Mouse (Mus musculus) kidney, embryonic 15.5 days (tissue): Measurements from ENCODE around the gene Rpl22l1. TPM values are rescaled to one million over a fixed set of nuclear protein-coding genes. Genes with fewer than 3 reads are reported as not detected.
"Not testable (repeated sequence)": the region's sequence is repeated elsewhere in the genome, so short reads cannot be mapped to it uniquely, and the experiment has no call there.

Experiments
- ATAC-seq: fragments of 200-750 bp; cut with Nextera tagmentation; replicated peaks from 2 replicates; pipeline ENCODE4 v1.8.0; 2017; ENCODE audit warnings: moderate TSS enrichment; ENCODE audit not compliant: low FRiP score
- H3K27ac ChIP-seq: fragments of 300-500 bp; sonication (generic); 2 replicates; pipeline ENCODE4 v1.5.1; 2015; ENCODE audit warnings: mild to moderate bottlenecking, inconsistent platforms
- H3K27me3 ChIP-seq: fragments of 300-500 bp; sonication (generic); 2 replicates; pipeline ENCODE4 v1.6.1; 2015; ENCODE audit warnings: inconsistent platforms
- H3K36me3 ChIP-seq: fragments of 300-500 bp; sonication (generic); 2 replicates; pipeline ENCODE4 v1.6.1; 2015; ENCODE audit warnings: inconsistent platforms
- H3K4me1 ChIP-seq: fragments of 300-500 bp; sonication (generic); 2 replicates; pipeline ENCODE4 v1.6.1; 2015; ENCODE audit warnings: inconsistent platforms
- H3K4me2 ChIP-seq: fragments of 300-500 bp; sonication (generic); 2 replicates; pipeline ENCODE4 v1.6.1; 2015; ENCODE audit warnings: moderate library complexity, mild to moderate bottlenecking, inconsistent platforms
- H3K4me3 ChIP-seq: fragments of 300-500 bp; sonication (generic); replicated peaks from 2 replicates; pipeline ENCODE4 v1.5.1; 2015; ENCODE audit warnings: mild to moderate bottlenecking, inconsistent platforms
- H3K9ac ChIP-seq: fragments of 300-500 bp; sonication (generic); 2 replicates; pipeline ENCODE4 v1.6.1; 2015; ENCODE audit warnings: mild to moderate bottlenecking, inconsistent platforms
- H3K9me3 ChIP-seq: fragments of 300-500 bp; sonication (generic); replicated peaks from 2 replicates; pipeline ENCODE4 v1.6.1; 2016; ENCODE audit warnings: inconsistent platforms
- WGBS: fragments of 180-500 bp; shearing (Covaris S2); methylation state at CpG from one replicate; pipeline ENCODE4 v1.1.7; 2015; ENCODE audit warnings: mixed read lengths; 5-methylcytosine and 5-hydroxymethylcytosine counted together
- polyA plus RNA-seq: library from polyadenylated mRNA; unstranded; fragments of >200 nt; fragmentation: Nextera tagmentation; extraction: Ambion mirVana; gene quantifications from 2 replicates; pipeline ENCODE4 v1.2.1, GENCODE M21; 2015

Rpl22l1 gene
- polyA plus RNA-seq, 1 experiment from 2014 or later = 412 TPM

DNA sequence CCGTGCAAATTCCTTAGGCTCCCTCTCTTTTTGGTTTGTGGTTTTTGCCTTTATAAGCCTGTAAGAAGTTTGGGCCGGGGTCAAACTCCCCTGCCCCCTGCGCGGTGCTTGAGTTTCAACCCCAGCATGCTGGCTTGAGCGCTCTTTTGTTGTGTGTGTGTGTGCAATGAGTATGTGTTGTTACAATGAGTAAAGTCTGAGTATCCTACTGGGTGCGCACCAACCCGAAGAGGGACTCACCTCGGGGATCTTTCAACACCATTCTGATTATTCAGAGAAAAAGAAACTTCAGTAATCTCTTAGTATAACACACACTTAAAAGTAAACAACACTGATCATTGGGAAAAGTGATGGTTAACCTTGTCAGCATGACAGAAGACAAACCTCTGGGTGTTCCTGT, 38.0 kb downstream of the Rpl22l1 start:
- Histone ChIP-seq H3K27ac (peak overlapping the region; percentile 66), H3K4me2 (peak overlapping the region; percentile 23; the same call in 1 of the 2 replicates), H3K9me3 (no peaks in the 10 kb centered on the region), H3K4me1 (peaks cover 16% of the 10 kb centered on the region), H3K4me3 (no peak overlapping the region), H3K9ac (no peak overlapping the region), H3K36me3 (no peaks in the 10 kb centered on the region), H3K27me3 (no peaks in the 10 kb centered on the region)
- WGBS = 23% methylated on average over 8 of the region's 8 CpGs
- ATAC-seq = peak; percentile 72

- no peaks in the 10 kb centered on the region for H3K27me3 ChIP-seq
- H3K4me3 ChIP-seq = no peak overlapping the region
- H3K36me3 ChIP-seq = no peaks in the 10 kb centered on the region
- H3K4me1 ChIP-seq = peaks cover 11% of the 10 kb centered on the region
- H3K9ac ChIP-seq = no peak overlapping the region
- ATAC-seq = no peak
- H3K9me3 ChIP-seq = no peaks in the 10 kb centered on the region; the same call in 1 of the 2 replicates
- H3K27ac ChIP-seq = no peak overlapping the region
- H3K4me2 ChIP-seq = no peak overlapping the region
These were observed 41.9 kb downstream of the Rpl22l1 start for GRCm38 (mm10) chr3:28847115-28847514.

DNA sequence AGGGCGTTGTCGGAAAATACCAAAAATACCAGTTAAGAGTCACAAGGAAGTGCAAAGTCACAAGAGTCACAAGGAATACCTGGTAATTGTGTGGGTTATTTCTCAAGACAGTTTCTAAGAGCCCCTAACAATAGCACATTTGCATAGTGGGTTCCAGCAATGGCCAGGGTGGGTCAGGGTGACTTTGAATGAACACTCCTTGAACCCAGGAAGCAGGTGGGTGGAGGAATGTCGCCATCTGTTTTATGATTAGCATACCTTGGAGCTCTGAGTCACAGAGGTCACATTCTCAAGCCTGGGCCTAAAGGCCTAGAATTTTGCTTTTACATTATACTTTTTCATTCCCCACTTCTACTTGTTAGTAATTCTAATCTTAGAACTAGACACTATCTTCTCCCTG, 46.9 kb downstream of the Rpl22l1 start:
- not testable (repeated sequence) for H3K36me3 ChIP-seq, H3K4me1 ChIP-seq, H3K4me2 ChIP-seq, H3K27ac ChIP-seq, H3K4me3 ChIP-seq, H3K9ac ChIP-seq, H3K9me3 ChIP-seq, ATAC-seq, H3K27me3 ChIP-seq
- WGBS = 89% methylated on average over 3 of the region's 3 CpGs

Other genes with a start within 250 kb of the Rpl22l1 start
- gene Slc2a2, start 107.5 kb upstream of the Rpl22l1 start, polyA plus RNA-seq = 16.8 and 18.8 TPM in 2 replicates
- gene Eif5a2, start 24.2 kb upstream of the Rpl22l1 start, polyA plus RNA-seq = 7.4 and 8.0 TPM in 2 replicates
- not detected in 2 replicates for gene Gm1527, start 87.2 kb downstream of the Rpl22l1 start, polyA plus RNA-seq